Mouse (Mus musculus): ENCODE measurements around the gene Slc25a33. TPM values are rescaled to one million over a fixed set of nuclear protein-coding genes. Genes with fewer than 3 reads are reported as not detected.

The Slc25a33 gene
- 1 to 10 TPM; 3.6 to 8.7 TPM for polyA plus RNA-seq (2012; fragmentation: generic; extraction: Trizol)

GRCm38 (mm10) chr4:149774094-149774470 lies at the start of gene Slc25a33:
Gene Slc25a33, minus strand, starts transcription at chr4:149774277.

DNA sequence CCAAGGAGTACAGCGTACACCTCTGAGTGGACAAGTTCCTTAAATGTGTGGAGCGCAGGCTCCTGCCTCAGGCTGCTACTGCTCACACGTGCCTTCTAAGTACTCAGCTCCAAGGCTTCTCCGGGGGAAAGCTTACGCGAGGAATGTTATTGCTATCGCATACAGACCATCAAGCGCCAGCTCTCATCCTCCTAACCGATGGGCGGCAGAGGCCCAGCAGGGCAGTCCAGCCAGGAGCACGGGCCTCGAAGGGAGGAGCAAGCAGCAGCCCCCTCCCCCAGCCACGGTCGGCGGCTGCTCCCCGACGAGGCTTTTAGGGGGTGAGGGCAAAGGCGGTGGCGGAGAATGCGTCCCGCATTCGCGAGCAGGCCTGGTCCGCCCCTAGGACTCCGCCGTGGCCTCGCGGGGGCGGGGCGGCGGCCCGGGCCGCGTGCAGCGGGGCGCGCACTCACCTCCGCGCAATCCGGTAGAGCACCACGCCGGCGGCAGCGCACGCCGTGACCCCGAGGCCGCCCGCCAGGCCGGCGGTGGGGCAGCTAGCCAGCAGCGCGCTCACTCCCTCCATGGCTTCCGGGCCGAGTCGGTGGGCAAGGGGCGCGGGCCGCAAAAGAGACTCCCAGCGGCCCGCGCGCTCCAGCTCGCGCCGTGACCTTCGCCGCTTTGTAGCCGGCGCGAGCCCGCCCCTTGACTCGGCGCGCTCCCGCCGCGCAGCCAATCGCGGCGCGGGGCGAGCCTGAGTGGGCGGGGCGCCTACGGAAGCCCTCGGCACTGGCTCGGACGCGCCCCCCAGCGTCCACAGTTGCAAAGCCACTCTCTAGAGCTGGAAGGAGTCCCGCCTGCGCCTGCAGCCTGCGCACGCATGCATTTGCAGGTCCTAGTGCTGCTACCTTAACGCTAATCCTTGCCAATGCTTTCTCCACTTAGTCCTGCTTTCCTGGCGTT lies 36.4 kb downstream of the Slc25a33 start, which contains the start of gene Tmem201:
Gene Tmem201 (minus strand): TSS at position 662 of the 942 bp plus-strand sequence.

DNA sequence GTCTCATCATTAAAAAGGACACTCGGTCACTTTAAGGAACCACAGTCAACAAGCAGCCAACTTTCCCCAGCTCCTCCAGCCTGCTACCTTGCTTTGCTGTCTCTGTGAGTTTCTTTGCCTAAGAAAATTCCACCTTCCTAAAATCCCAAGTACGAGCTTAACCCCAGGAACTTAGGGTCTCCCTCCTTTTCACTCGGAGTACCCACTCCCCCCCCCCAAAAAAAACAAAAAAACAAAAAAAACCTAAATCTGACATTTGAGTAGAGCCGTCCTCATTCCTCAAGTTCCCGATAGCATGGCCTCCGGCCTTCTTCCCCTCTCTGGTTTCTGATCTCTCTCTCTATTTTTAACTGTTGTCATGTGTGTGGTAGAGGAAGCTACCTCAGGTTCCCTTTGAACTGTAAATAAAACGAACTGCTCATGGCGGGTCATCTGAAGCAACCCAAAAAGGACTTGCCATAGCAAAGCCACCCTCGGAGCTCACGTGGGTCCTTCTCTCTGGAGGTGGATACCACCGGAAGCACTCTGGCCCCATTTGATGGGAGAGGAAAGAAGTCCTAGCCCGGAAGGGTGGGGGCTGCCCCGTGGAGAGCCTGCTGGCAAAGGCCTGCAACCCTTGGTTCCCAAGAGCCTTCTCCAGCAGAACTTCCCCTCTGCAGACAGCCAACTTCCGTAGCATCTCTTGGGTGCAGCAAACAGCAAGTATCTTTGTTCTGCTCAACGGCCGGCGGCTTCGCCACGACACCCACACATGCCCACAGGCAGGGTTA lies 71.7 kb downstream of the Slc25a33 start, which contains the start of gene Pik3cd:
Gene Pik3cd (minus strand): TSS at position 362 of the 770 bp plus-strand sequence.

Other genes starting within 250 kb of the Slc25a33 start
- 100 to 1,000 TPM in 1 of 2 experiments, 10 to 100 TPM in 1; 33.5 to 169 TPM for gene Clstn1, start 187.8 kb downstream of the Slc25a33 start, polyA plus RNA-seq (2012; fragmentation: generic; extraction: Trizol)
- gene Pik3cd, start 71.7 kb downstream of the Slc25a33 start, polyA plus RNA-seq (2012; fragmentation: generic; extraction: Trizol) = 1 to 10 TPM; 2.9 TPM
- gene Tmem201, start 36.2 kb downstream of the Slc25a33 start, polyA plus RNA-seq (2012; fragmentation: generic; extraction: Trizol) = 10 to 100 TPM; 11.0 to 16.2 TPM
- gene Spsb1, start 180.8 kb upstream of the Slc25a33 start, polyA plus RNA-seq (2012; fragmentation: generic; extraction: Trizol) = 10 to 100 TPM in 1 of 2 experiments, 1 to 10 TPM in 1; 2.7 to 13.6 TPM
- 10 to 100 TPM in 1 of 2 experiments, 1 to 10 TPM in 1; 6.4 to 24.2 TPM for gene H6pd, start 234.7 kb upstream of the Slc25a33 start, polyA plus RNA-seq (2012; fragmentation: generic; extraction: Trizol)